Mouse (Mus musculus) liver, adult 2 months (tissue): ENCODE results near the gene Dynll2. TPM values are rescaled to one million over a fixed set of nuclear protein-coding genes. Genes with fewer than 3 reads are reported as not detected.

Source experiments
- DNase-seq: peaks from one replicate; pipeline ENCODE4 v3.0.0-alpha.2; 2011; ENCODE audit warnings: low read depth, low spot score; ENCODE audit errors: extremely low read depth
- H3K27ac ChIP-seq: fragments of 200-500 bp; replicated peaks from 2 replicates; pipeline ENCODE4 v1.5.1; 2012; ENCODE audit warnings: low read depth, mild to moderate bottlenecking, control low read depth, inconsistent platforms, low read length; ENCODE audit not compliant: insufficient read depth
- H3K27me3 ChIP-seq: fragments of 200-500 bp; 2 replicates; pipeline ENCODE4 v1.6.1; 2012; ENCODE audit warnings: mild to moderate bottlenecking, moderate library complexity, low read length, inconsistent platforms; ENCODE audit not compliant: control insufficient read depth, insufficient read depth
- H3K36me3 ChIP-seq: fragments of 200-500 bp; 2 replicates; pipeline ENCODE4 v1.6.1; 2012; ENCODE audit warnings: low read length, inconsistent platforms; ENCODE audit not compliant: control insufficient read depth, insufficient read depth
- H3K4me1 ChIP-seq: fragments of 200-500 bp; 2 replicates; pipeline ENCODE4 v1.6.1; 2011; ENCODE audit warnings: low read length; ENCODE audit not compliant: control insufficient read depth, insufficient read depth
- H3K4me3 ChIP-seq: fragments of 200-500 bp; 2 replicates; pipeline ENCODE4 v1.5.1; 2011; ENCODE audit warnings: low read depth, mild to moderate bottlenecking, control low read depth, low read length, moderate library complexity; ENCODE audit not compliant: insufficient read depth
- H3K79me2 ChIP-seq: fragments of 200-500 bp; 2 replicates; pipeline ENCODE4 v1.6.1; 2012; ENCODE audit warnings: inconsistent platforms, mild to moderate bottlenecking, low read length, moderate library complexity; ENCODE audit not compliant: control insufficient read depth, insufficient read depth
- H3K9ac ChIP-seq: fragments of 200-500 bp; 2 replicates; pipeline ENCODE4 v1.6.1; 2012; ENCODE audit warnings: low read depth, mild to moderate bottlenecking, control low read depth, inconsistent platforms, low read length
- CTCF ChIP-seq: fragments of 200-500 bp; IDR thresholded peaks from 2 replicates; pipeline ENCODE4 v1.5.1; 2011; ENCODE audit warnings: low read depth, low read length, control low read depth
- POLR2A ChIP-seq: fragments of 200-500 bp; IDR thresholded peaks from 2 replicates; pipeline ENCODE4 v1.6.1; 2011; ENCODE audit warnings: low read length, control low read depth; ENCODE audit not compliant: insufficient read depth; ENCODE audit errors: extremely low read depth
- WGBS: fragments of 180-500 bp; shearing (Covaris S2); methylation state at CpG from one replicate; pipeline ENCODE4 v1.1.7; 2018; 5-methylcytosine and 5-hydroxymethylcytosine counted together
- polyA plus RNA-seq: library from polyadenylated mRNA; depleted of rRNA; stranded (reverse); fragments of >200 nt; gene quantifications from 2 replicates; pipeline ENCODE4 v1.2.3, GENCODE M21; 2012; rRNA removed
- total RNA-seq: library from RNA; depleted of rRNA; stranded (reverse); fragments of >200 nt; gene quantifications from 2 replicates; pipeline ENCODE4 v1.2.3, GENCODE M21; 2014; rRNA removed

The Dynll2 gene
- total and polyA plus RNA-seq, 2 experiments = 24.8 to 112 TPM

- no peaks in the 10 kb centered on the region for H3K27me3 ChIP-seq
- 50% methylated on average over 2 of the region's 2 CpGs for WGBS
- H3K36me3 ChIP-seq = no peaks in the 10 kb centered on the region
- no peaks in the 10 kb centered on the region for H3K79me2 ChIP-seq
- H3K27ac ChIP-seq = no peak overlapping the region
- H3K9ac ChIP-seq = no peak overlapping the region
- no peaks in the 10 kb centered on the region for H3K4me1 ChIP-seq
- DNase-seq = peak; percentile 30
- no peak for TF ChIP-seq CTCF
- no peak for TF ChIP-seq POLR2A
- H3K4me3 ChIP-seq = no peak overlapping the region
Observed at GRCm38 (mm10) chr11:87930348-87930747, 57.0 kb downstream of the Dynll2 start.

Other genes starting within 250 kb of the Dynll2 start
- gene Supt4a, start 250.0 kb downstream of the Dynll2 start, total RNA-seq = 59.9 and 63.8 TPM in 2 replicates
- gene Supt4a, start 250.0 kb downstream of the Dynll2 start, polyA plus RNA-seq = 41.9 and 46.5 TPM in 2 replicates
- gene Tspoap1, start 227.0 kb downstream of the Dynll2 start, total RNA-seq = 0.09 and 1.1 TPM in 2 replicates
- gene Tspoap1, start 227.0 kb downstream of the Dynll2 start, polyA plus RNA-seq = 0.26 and 0.37 TPM in 2 replicates
- not detected in 2 replicates for gene Mpo, start 194.0 kb downstream of the Dynll2 start, total RNA-seq
- gene Mpo, start 194.0 kb downstream of the Dynll2 start, polyA plus RNA-seq = 0.06 TPM in 1 of 2 replicates, not detected in the other
- gene Lpo, start 159.2 kb downstream of the Dynll2 start, total RNA-seq = not detected in 2 replicates
- not detected in 2 replicates for gene Lpo, start 159.2 kb downstream of the Dynll2 start, polyA plus RNA-seq
- gene Mks1, start 134.3 kb downstream of the Dynll2 start, total RNA-seq = 1.2 and 2.1 TPM in 2 replicates
- gene Mks1, start 134.3 kb downstream of the Dynll2 start, polyA plus RNA-seq = 2.8 and 3.2 TPM in 2 replicates
- not detected in 2 replicates for gene Epx, start 112.0 kb downstream of the Dynll2 start, total RNA-seq
- gene Epx, start 112.0 kb downstream of the Dynll2 start, polyA plus RNA-seq = not detected in 2 replicates
- not detected in 2 replicates for gene Olfr462, start 95.3 kb downstream of the Dynll2 start, total RNA-seq
- not detected in 2 replicates for gene Olfr462, start 95.3 kb downstream of the Dynll2 start, polyA plus RNA-seq
- gene Olfr463, start 90.1 kb downstream of the Dynll2 start, total RNA-seq = not detected in 2 replicates
- not detected in 2 replicates for gene Olfr463, start 90.1 kb downstream of the Dynll2 start, polyA plus RNA-seq
- gene Olfr464, start 66.6 kb downstream of the Dynll2 start, total RNA-seq = not detected in 2 replicates
- gene Olfr464, start 66.6 kb downstream of the Dynll2 start, polyA plus RNA-seq = not detected in 2 replicates
- 72.0 and 84.0 TPM in 2 replicates for gene Srsf1, start 59.8 kb upstream of the Dynll2 start, total RNA-seq
- 33.4 and 44.1 TPM in 2 replicates for gene Srsf1, start 59.8 kb upstream of the Dynll2 start, polyA plus RNA-seq
- 5.8 and 6.6 TPM in 2 replicates for gene Vezf1, start 80.7 kb upstream of the Dynll2 start, total RNA-seq
- 3.6 and 3.8 TPM in 2 replicates for gene Vezf1, start 80.7 kb upstream of the Dynll2 start, polyA plus RNA-seq
- gene Cuedc1, start 110.5 kb upstream of the Dynll2 start, total RNA-seq = 0.87 and 1.5 TPM in 2 replicates
- gene Cuedc1, start 110.5 kb upstream of the Dynll2 start, polyA plus RNA-seq = 1.1 and 1.7 TPM in 2 replicates
- 21.6 and 24.2 TPM in 2 replicates for gene Mrps23, start 216.9 kb upstream of the Dynll2 start, total RNA-seq
- gene Mrps23, start 216.9 kb upstream of the Dynll2 start, polyA plus RNA-seq = 28.8 and 37.8 TPM in 2 replicates